Mouse (Mus musculus) intestine, embryonic 16.5 days (tissue): ENCODE data around the gene Fcho1. TPM values are rescaled to one million over a fixed set of nuclear protein-coding genes. Genes with fewer than 3 reads are reported as not detected.

ENCODE experiments used
- ATAC-seq: fragments of 200-750 bp; cut with Nextera tagmentation; 2 replicates; pipeline ENCODE4 v1.8.0; 2017; ENCODE audit warnings: moderate TSS enrichment, moderate library complexity
- H3K27ac ChIP-seq: fragments of 300-500 bp; sonication (generic); 2 replicates; pipeline ENCODE4 v1.5.1; 2014; ENCODE audit warnings: mild to moderate bottlenecking, low read length
- H3K27me3 ChIP-seq: fragments of 300-500 bp; sonication (generic); replicated peaks from 2 replicates; pipeline ENCODE4 v1.6.1; 2014; ENCODE audit warnings: low read length, control low read depth, mixed read lengths; ENCODE audit not compliant: control insufficient read depth, insufficient read depth
- H3K36me3 ChIP-seq: fragments of 300-500 bp; sonication (generic); 2 replicates; pipeline ENCODE4 v1.6.1; 2014; ENCODE audit warnings: low read length, control low read depth; ENCODE audit not compliant: control insufficient read depth, insufficient read depth
- H3K4me1 ChIP-seq: fragments of 300-500 bp; sonication (generic); 2 replicates; pipeline ENCODE4 v1.6.1; 2014; ENCODE audit warnings: low read length, control low read depth, mixed read lengths; ENCODE audit not compliant: control insufficient read depth, insufficient read depth
- H3K4me2 ChIP-seq: fragments of 300-500 bp; sonication (generic); 2 replicates; pipeline ENCODE4 v1.6.1; 2014; ENCODE audit warnings: low read depth, low read length, control low read depth
- H3K4me3 ChIP-seq: fragments of 300-500 bp; sonication (generic); 2 replicates; pipeline ENCODE4 v1.5.1; 2014; ENCODE audit warnings: mild to moderate bottlenecking, low read length
- H3K9ac ChIP-seq: fragments of 300-500 bp; sonication (generic); 2 replicates; pipeline ENCODE4 v1.6.1; 2014; ENCODE audit warnings: low read depth, low read length
- H3K9me3 ChIP-seq: fragments of 300-500 bp; sonication (generic); 2 replicates; pipeline ENCODE4 v1.6.1; 2016; ENCODE audit warnings: low read length, control low read depth; ENCODE audit not compliant: control insufficient read depth
- WGBS: fragments of 180-500 bp; shearing (Covaris S2); extraction: QIAGEN DNeasy Blood & Tissue Kit; methylation state at CpG from one replicate; pipeline ENCODE4 v1.1.7; 2014; 5-methylcytosine and 5-hydroxymethylcytosine counted together
- polyA plus RNA-seq: library from polyadenylated mRNA; unstranded; fragments of >200 nt; fragmentation: Nextera tagmentation; extraction: Ambion mirVana; gene quantifications from 2 replicates; pipeline ENCODE4 v1.2.1, GENCODE M21; 2015

Gene Fcho1
- polyA plus RNA-seq, 1 experiment from 2014 or later: 5.0 TPM

- peaks cover 11% of the 10 kb centered on the region for H3K4me1 ChIP-seq
- WGBS: 25% methylated on average over 30 of the region's 30 CpGs
- no peak overlapping the region for H3K4me2 ChIP-seq
- peaks cover 71% of the 10 kb centered on the region for H3K27me3 ChIP-seq
- H3K9ac ChIP-seq: no peak overlapping the region
- H3K4me3 ChIP-seq: no peak overlapping the region; the same call in 1 of the 2 replicates
- no peak for ATAC-seq
- no peaks in the 10 kb centered on the region for H3K9me3 ChIP-seq
- H3K27ac ChIP-seq: no peak overlapping the region
- H3K36me3 ChIP-seq: peaks cover 2% of the 10 kb centered on the region
Observed at GRCm38 (mm10) chr8:71692509-71692908, 33.0 kb downstream of the Fcho1 start.

DNA sequence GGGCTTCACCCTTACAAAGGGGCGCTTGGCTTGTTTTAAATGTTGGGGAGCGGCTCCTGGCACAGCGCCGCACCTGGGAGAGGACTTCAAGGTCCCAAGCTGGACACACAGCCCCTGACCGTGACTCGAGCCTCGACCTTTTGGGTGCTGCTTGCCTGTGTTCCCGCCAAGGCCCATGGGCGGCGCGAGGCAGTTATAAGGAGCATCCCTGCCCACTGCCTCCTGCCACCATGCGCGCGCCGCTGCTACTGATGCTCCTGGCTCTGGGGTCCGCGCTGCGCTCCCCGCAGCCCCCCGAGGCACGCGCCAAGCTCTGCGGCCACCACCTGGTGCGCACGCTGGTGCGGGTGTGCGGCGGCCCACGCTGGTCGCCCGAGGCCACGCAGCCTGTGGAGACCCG, 36.5 kb downstream of the Fcho1 start, which contains the start of gene Insl3:
Gene Insl3 (plus strand): TSS at position 187 of the 400 bp plus-strand sequence.
- 9% methylated on average over 33 of the region's 33 CpGs for WGBS
- Histone ChIP-seq H3K9me3 (no peaks in the 10 kb centered on the region), H3K27me3 (peaks cover 92% of the 10 kb centered on the region), H3K4me3 (no peak within 1 kb of the TSS), H3K36me3 (peaks cover 2% of the 10 kb centered on the region), H3K4me2 (no peak within 1 kb of the TSS), H3K4me1 (peaks cover 26% of the 10 kb centered on the region), H3K27ac (no peak within 1 kb of the TSS), H3K9ac (no peak within 1 kb of the TSS)
- no peak for ATAC-seq

- 12% methylated on average over 8 of the region's 8 CpGs for WGBS
- no peak overlapping the region for H3K4me2 ChIP-seq
- no peak overlapping the region for H3K9ac ChIP-seq
- no peak overlapping the region for H3K4me3 ChIP-seq
- no peak for ATAC-seq
- peaks cover 93% of the 10 kb centered on the region for H3K27me3 ChIP-seq
- H3K36me3 ChIP-seq: peaks cover 2% of the 10 kb centered on the region
- no peak overlapping the region for H3K27ac ChIP-seq
- H3K9me3 ChIP-seq: no peaks in the 10 kb centered on the region
- H3K4me1 ChIP-seq: peaks cover 18% of the 10 kb centered on the region
Observed at GRCm38 (mm10) chr8:71687616-71688015, 37.9 kb downstream of the Fcho1 start.

DNA sequence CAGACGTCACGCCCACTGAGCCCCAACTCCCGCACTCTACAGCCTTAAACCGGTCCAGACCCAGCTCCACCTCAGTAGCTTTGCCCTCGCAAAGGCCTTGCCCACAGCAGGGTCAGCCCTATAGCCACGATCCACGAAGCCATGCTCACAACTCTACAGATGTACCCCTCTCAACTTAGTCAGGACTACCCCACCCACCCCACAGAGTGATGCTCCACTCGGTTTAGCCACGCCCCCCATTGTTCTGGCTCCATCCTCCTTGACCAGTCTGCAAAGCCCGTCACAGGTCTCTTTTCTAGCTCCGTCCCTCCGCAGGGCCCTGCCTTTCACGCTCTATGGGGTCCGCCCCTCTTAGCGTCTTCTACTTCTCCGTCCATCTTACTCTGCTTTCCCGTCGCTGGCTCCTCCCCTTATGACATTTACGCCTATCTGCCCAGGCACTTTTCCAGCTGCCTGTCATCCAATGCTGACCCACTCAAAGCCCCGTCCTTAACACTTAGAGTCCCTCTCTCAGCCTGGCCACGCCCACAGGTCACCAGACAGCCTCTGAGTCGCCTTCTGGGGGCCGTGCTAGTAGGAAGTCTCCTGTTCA, 39.3 kb downstream of the Fcho1 start:
- WGBS: 5% methylated on average over 23 of the region's 23 CpGs
- Histone ChIP-seq H3K9ac (0 out of 2 replicates have a peak overlapping the region, but pooled peaks have one; percentile 19), H3K4me2 (peak overlapping the region; percentile 44), H3K27ac (no peak overlapping the region), H3K4me3 (peak overlapping the region; percentile 27), H3K36me3 (no peaks in the 10 kb centered on the region), H3K27me3 (peaks cover 94% of the 10 kb centered on the region), H3K9me3 (no peaks in the 10 kb centered on the region), H3K4me1 (peaks cover 18% of the 10 kb centered on the region)
- ATAC-seq: peak; percentile 54

- H3K27me3 ChIP-seq: peaks cover 94% of the 10 kb centered on the region
- no peak overlapping the region for H3K27ac ChIP-seq
- no peaks in the 10 kb centered on the region for H3K36me3 ChIP-seq
- H3K4me2 ChIP-seq: peak overlapping the region; percentile 44
- peak overlapping the region; percentile 27 for H3K4me3 ChIP-seq
- peaks cover 20% of the 10 kb centered on the region for H3K4me1 ChIP-seq
- ATAC-seq: peak; percentile 14
- H3K9me3 ChIP-seq: no peaks in the 10 kb centered on the region
- H3K9ac ChIP-seq: no peak overlapping the region
- 6% methylated on average over 29 of the region's 29 CpGs for WGBS
Observed at GRCm38 (mm10) chr8:71685573-71685972, 39.9 kb downstream of the Fcho1 start.

- Histone ChIP-seq H3K4me3 (no peak overlapping the region), H3K9ac (no peak overlapping the region), H3K9me3 (no peaks in the 10 kb centered on the region), H3K4me2 (no peak overlapping the region), H3K27me3 (peaks cover 89% of the 10 kb centered on the region), H3K4me1 (peaks cover 23% of the 10 kb centered on the region), H3K36me3 (no peaks in the 10 kb centered on the region), H3K27ac (no peak overlapping the region)
- 28% methylated on average over 10 of the region's 10 CpGs for WGBS
- no peak for ATAC-seq
Observed at GRCm38 (mm10) chr8:71684701-71685100, 40.8 kb downstream of the Fcho1 start.

DNA sequence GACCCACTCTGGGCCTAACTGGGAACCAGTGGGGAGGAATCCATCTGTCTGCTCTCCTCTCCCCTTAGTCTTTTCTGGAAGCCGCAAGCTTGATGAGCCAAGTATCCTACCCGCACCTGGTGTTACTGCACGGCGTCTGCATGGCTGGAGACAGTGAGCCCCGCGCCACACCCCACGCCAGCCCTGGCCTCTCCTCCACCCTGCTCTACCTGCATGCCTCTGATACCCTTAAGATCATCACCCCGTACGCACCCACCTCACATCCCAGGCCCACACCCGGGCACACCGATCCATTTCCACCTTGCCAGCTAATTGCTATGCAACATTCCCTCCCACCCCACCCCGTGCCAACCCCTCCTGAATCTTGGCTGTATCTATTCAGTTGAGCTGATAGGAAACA, 42.7 kb downstream of the Fcho1 start:
- Histone ChIP-seq H3K4me2 (no peak overlapping the region), H3K9me3 (no peaks in the 10 kb centered on the region), H3K27ac (no peak overlapping the region), H3K4me3 (no peak overlapping the region), H3K9ac (no peak overlapping the region), H3K36me3 (no peaks in the 10 kb centered on the region), H3K4me1 (peaks cover 29% of the 10 kb centered on the region), H3K27me3 (peaks cover 72% of the 10 kb centered on the region)
- no peak for ATAC-seq
- WGBS: 62% methylated on average over 12 of the region's 12 CpGs

DNA sequence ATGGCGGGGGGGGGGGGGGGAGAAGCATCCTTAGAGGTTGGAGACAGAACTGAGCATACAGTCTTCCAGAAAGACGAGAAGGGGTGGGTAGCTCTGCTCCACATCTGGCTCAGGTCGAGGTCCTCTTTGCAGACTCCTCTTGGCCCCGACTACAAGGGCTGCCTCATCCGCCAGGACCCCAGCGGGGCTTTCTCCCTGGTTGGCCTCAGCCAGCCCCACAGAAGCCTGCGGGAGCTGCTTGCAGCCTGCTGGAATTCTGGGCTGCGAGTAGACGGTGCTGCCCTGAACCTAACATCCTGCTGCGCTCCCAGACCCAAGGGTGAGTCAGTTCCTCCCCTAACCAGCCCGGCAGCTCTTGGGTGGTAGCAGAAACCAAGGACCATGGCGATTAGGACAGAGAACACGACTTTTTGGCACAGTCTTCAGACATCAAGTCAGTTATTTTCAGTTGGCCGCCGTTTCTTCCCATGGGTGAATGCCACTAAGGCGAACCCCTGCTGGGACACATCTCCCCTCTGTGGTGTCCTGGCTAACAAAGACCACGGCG, 44.1 kb downstream of the Fcho1 start:
- 21% methylated on average over 18 of the region's 18 CpGs for WGBS
- no peak overlapping the region for H3K4me2 ChIP-seq
- H3K4me1 ChIP-seq: peaks cover 27% of the 10 kb centered on the region
- no peak overlapping the region for H3K9ac ChIP-seq
- H3K27ac ChIP-seq: no peak overlapping the region
- no peaks in the 10 kb centered on the region for H3K36me3 ChIP-seq
- H3K27me3 ChIP-seq: peaks cover 59% of the 10 kb centered on the region
- no peak for ATAC-seq
- no peaks in the 10 kb centered on the region for H3K9me3 ChIP-seq
- no peak overlapping the region for H3K4me3 ChIP-seq

DNA sequence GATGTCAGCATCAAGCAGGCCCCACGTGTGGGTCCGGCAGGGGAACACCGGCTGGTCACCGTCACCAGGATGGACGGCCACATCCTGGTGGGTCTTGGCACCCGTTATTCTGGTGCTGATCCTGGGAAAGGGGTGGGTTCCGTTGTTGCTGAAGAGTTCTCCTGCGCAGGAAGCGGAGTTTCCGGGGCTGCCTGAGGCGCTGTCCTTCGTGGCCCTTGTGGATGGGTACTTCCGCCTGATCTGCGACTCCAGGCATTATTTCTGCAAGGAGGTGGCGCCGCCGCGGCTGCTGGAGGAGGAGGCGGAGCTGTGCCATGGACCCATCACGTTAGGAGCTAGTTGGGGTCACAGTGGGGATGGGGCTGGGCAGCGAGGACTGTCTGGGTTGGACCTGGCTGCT, 45.0 kb downstream of the Fcho1 start:
- Histone ChIP-seq H3K36me3 (no peaks in the 10 kb centered on the region), H3K4me1 (peaks cover 22% of the 10 kb centered on the region), H3K4me2 (0 out of 2 replicates have a peak overlapping the region, but pooled peaks have one; percentile 9), H3K9ac (no peak overlapping the region), H3K9me3 (no peaks in the 10 kb centered on the region), H3K27me3 (peaks cover 49% of the 10 kb centered on the region), H3K27ac (no peak overlapping the region), H3K4me3 (no peak overlapping the region)
- ATAC-seq: no peak
- 16% methylated on average over 21 of the region's 21 CpGs for WGBS
